Comparison of ENCODE assay signal across 8 mouse cellular contexts in the genomic region with DNA sequence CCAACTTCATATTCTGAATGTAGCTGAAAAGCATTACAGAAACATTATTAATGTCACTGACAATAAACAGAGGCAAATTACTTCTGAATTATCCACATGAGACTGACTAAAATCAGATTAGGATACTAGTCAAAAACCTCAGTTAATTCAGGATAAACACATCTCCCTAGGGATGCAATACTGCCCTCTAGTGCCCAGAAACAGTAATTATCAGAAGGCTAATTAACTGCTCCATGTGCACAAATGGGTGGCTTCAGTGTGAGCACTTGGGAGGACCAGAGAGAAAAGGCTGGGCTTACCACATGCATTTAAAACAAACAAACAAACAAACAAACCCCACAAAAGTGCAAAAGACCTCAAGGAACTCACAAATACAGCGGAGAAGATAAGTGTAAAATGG.
DNase-seq lines count a peak whose midpoint lies in the region; ATAC-seq and TF ChIP-seq lines count a peak whose summit lies in the region.
"Had no signal": no experiment of that assay in that cellular context is flagged by ENCODE, and none has a peak within 500 bp of the region (broad histone marks: within the 10 kb centered on the region; RNA-seq: fewer than 3 reads in every experiment).

No protein-coding gene starts in this region.

- no peak overlapping the region for H3K27ac ChIP-seq in kidney, embryonic 14.5 days (ENCODE audit: low read depth, low read length)
- H3K27ac ChIP-seq in CH12.LX (ENCODE audit: insufficient read depth, low read depth) = no peak overlapping the region
- H3K27ac ChIP-seq: liver, embryonic 15.5 days had no signal

- 45% methylated on average over 1 of the region's 1 CpGs for WGBS in kidney, embryonic 14.5 days

- no peak for TF ChIP-seq POLR2A in CH12.LX (IDR thresholded peaks at IDR 0.05; ENCODE audit: low read depth, low read length)

- peaks cover 23% of the 10 kb centered on the region for H3K4me1 ChIP-seq in kidney, embryonic 14.5 days (ENCODE audit: control insufficient read depth, insufficient read depth, low read length)
- H3K4me1 ChIP-seq in CH12.LX (ENCODE audit: control insufficient read depth in 1 of 2, insufficient read depth in 2 of 2) = peaks cover 0 to 25% of the 10 kb centered on the region in 2 experiments; a peak in 1 of 4 replicates

- H3K36me3 ChIP-seq in kidney, embryonic 14.5 days (ENCODE audit: control insufficient read depth, insufficient read depth, low read length) = no peaks in the 10 kb centered on the region
- H3K36me3 ChIP-seq in CH12.LX (replicated peaks in 1 of 2; ENCODE audit: control insufficient read depth in 1 of 2, insufficient read depth in 1 of 2, low read length in 1 of 2) = peaks cover 0 to 58% of the 10 kb centered on the region in 2 experiments
- H3K36me3 ChIP-seq: liver, embryonic 15.5 days had no signal

- TF ChIP-seq CTCF in CH12.LX (conservative IDR thresholded peaks at IDR 0.05 in 1 of 2, IDR thresholded peaks at IDR 0.05 in 1 of 2; ENCODE audit: low read depth in 2 of 2, low read length in 2 of 2) = peak; percentile 72 to 81

- no peak for TF ChIP-seq EP300 in CH12.LX (IDR thresholded peaks at IDR 0.05; ENCODE audit: low read length)

- DNase-seq in kidney, postnatal 10 days = peak; percentile 41
- DNase-seq in B cell, adult 2 months = peak; percentile 67 to 72
- DNase-seq in CH12.LX (ENCODE audit: extremely low read depth) = peak; percentile 53
- peak; percentile 75 for DNase-seq in retina, postnatal 1 day
- no peak for DNase-seq in ovary, adult 18-20 months (ENCODE audit: low spot score)

- no peak for ATAC-seq in kidney, embryonic 14.5 days (ENCODE audit: low FRiP score, low TSS enrichment)
- ATAC-seq in common myeloid progenitor, adult 5-6 weeks (replicated peaks; ENCODE audit: low read depth, poor library complexity, severe bottlenecking) = peak; percentile 39; the same call in 1 of the 2 replicates

- H3K9me3 ChIP-seq in kidney, embryonic 14.5 days (ENCODE audit: control insufficient read depth, low read length) = no peaks in the 10 kb centered on the region
- H3K9me3 ChIP-seq in CH12.LX (replicated peaks; ENCODE audit: low read length) = peaks cover 3% of the 10 kb centered on the region
- H3K9me3 ChIP-seq: liver, embryonic 15.5 days had no signal

- no peak overlapping the region for H3K4me2 ChIP-seq in kidney, embryonic 14.5 days (replicated peaks; ENCODE audit: low read depth, low read length)
- no peak overlapping the region for H3K4me2 ChIP-seq in CH12.LX (ENCODE audit: insufficient read depth, low read depth, poor library complexity, severe bottlenecking)
- H3K4me2 ChIP-seq: liver, embryonic 15.5 days had no signal

- H3K4me3 ChIP-seq in kidney, embryonic 14.5 days (ENCODE audit: low read length) = no peak overlapping the region
- no peak overlapping the region for H3K4me3 ChIP-seq in CH12.LX (replicated peaks in 1 of 3; ENCODE audit: low read depth in 2 of 3, low read length in 2 of 3, poor library complexity in 1 of 3)
- H3K4me3 ChIP-seq: liver, embryonic 15.5 days had no signal

- TF ChIP-seq RAD21 in CH12.LX (IDR thresholded peaks at IDR 0.05; ENCODE audit: low read depth, low read length) = peak; percentile 55

- H3K27me3 ChIP-seq in kidney, embryonic 14.5 days (ENCODE audit: control insufficient read depth, insufficient read depth, low read length) = no peaks in the 10 kb centered on the region
- H3K27me3 ChIP-seq in CH12.LX (replicated peaks) = no peaks in the 10 kb centered on the region
- H3K27me3 ChIP-seq: liver, embryonic 15.5 days had no signal

- no peaks in the 10 kb centered on the region; the same call in 1 of the 2 replicates for H3K79me2 ChIP-seq in CH12.LX (replicated peaks; ENCODE audit: control insufficient read depth, extremely low read depth, insufficient read depth, poor library complexity, severe bottlenecking)

- in situ Hi-C loops in CH12.LX (cut with MboI; ENCODE audit: low pct_ligation_motif_present, low pct_unique_long_range_greater_than_20kb, low sequenced_read_pairs) = loop anchor here (5.0 to 25.0 kb wide), 2 partner anchors 37 to 248 kb away; no protein-coding TSS in a partner anchor

- dilution Hi-C loops in CH12.LX (cut with MboI; ENCODE audit: extremely low pct_ligation_motif_present, extremely low pct_unique_long_range_greater_than_20kb, low sequenced_read_pairs) = no loop called here

- H3K9ac ChIP-seq in kidney, embryonic 14.5 days (ENCODE audit: low read depth, low read length) = no peak overlapping the region
- H3K9ac ChIP-seq in CH12.LX (ENCODE audit: insufficient read depth, low read depth) = no peak overlapping the region
- H3K9ac ChIP-seq: liver, embryonic 15.5 days had no signal

TF ChIP-seq in CH12.LX, 34 proteins besides CTCF, POLR2A, EP300 and RAD21:
- TF ChIP-seq E2F4 (IDR thresholded peaks at IDR 0.05; ENCODE audit: insufficient replicate concordance, low read depth, low read length) (no peak), GABPA (IDR thresholded peaks at IDR 0.05; ENCODE audit: insufficient replicate concordance, low read depth, low read length) (no peak), MAX (IDR thresholded peaks at IDR 0.05; ENCODE audit: low read length) (0 out of 2 replicates have a peak, but pooled peaks have one; percentile 34), NRF1 (IDR thresholded peaks at IDR 0.05; ENCODE audit: low read depth, low read length) (no peak), SIN3A (IDR thresholded peaks at IDR 0.05; ENCODE audit: low read length) (no peak), ZMIZ1 (IDR thresholded peaks at IDR 0.05; ENCODE audit: low read depth, low read length) (no peak), ZKSCAN1 (IDR thresholded peaks at IDR 0.05; ENCODE audit: borderline replicate concordance, low read depth, low read length) (no peak), MAFK (IDR thresholded peaks at IDR 0.05; ENCODE audit: insufficient replicate concordance, low read length) (no peak), JUND (conservative IDR thresholded peaks at IDR 0.05; ENCODE audit: low read depth, low read length) (no peak), NELFE (IDR thresholded peaks at IDR 0.05; ENCODE audit: low read depth, low read length) (no peak), SMC3 (IDR thresholded peaks at IDR 0.05; ENCODE audit: low read depth, low read length) (peak; percentile 73), TCF12 (IDR thresholded peaks at IDR 0.05; ENCODE audit: low read depth, low read length) (no peak), CHD2 (IDR thresholded peaks at IDR 0.05; ENCODE audit: low read length) (no peak), MYC (IDR thresholded peaks at IDR 0.05; ENCODE audit: low read depth, low read length) (0 out of 2 replicates have a peak, but pooled peaks have one; percentile 50), RCOR1 (conservative IDR thresholded peaks at IDR 0.05; ENCODE audit: low read depth, low read length) (no peak), ZNF384 (IDR thresholded peaks at IDR 0.05; ENCODE audit: low read depth, low read length) (no peak), IRF4 (IDR thresholded peaks at IDR 0.05; ENCODE audit: low read depth, low read length) (no peak), ETS1 (conservative IDR thresholded peaks at IDR 0.05; ENCODE audit: low read depth, low read length) (no peak), PAX5 (IDR thresholded peaks at IDR 0.05; ENCODE audit: low read length) (no peak), CHD1 (IDR thresholded peaks at IDR 0.05; ENCODE audit: low read depth, low read length) (no peak), MXI1 (IDR thresholded peaks at IDR 0.05; ENCODE audit: low read depth, low read length) (no peak), BHLHE40 (IDR thresholded peaks at IDR 0.05; ENCODE audit: low read depth, low read length) (no peak)
